Mouse (Mus musculus) urinary bladder, postnatal 36 days (tissue): Measurements from ENCODE around the gene Ctnnbl1.

Source experiments
- DNase-seq, 2 experiments: peaks; one replicate each; pipeline ENCODE4 v3.0.0; 2022; ENCODE audit warnings: low spot score in 2 of 2, mixed read lengths in 1 of 2

The Ctnnbl1 gene

DNA sequence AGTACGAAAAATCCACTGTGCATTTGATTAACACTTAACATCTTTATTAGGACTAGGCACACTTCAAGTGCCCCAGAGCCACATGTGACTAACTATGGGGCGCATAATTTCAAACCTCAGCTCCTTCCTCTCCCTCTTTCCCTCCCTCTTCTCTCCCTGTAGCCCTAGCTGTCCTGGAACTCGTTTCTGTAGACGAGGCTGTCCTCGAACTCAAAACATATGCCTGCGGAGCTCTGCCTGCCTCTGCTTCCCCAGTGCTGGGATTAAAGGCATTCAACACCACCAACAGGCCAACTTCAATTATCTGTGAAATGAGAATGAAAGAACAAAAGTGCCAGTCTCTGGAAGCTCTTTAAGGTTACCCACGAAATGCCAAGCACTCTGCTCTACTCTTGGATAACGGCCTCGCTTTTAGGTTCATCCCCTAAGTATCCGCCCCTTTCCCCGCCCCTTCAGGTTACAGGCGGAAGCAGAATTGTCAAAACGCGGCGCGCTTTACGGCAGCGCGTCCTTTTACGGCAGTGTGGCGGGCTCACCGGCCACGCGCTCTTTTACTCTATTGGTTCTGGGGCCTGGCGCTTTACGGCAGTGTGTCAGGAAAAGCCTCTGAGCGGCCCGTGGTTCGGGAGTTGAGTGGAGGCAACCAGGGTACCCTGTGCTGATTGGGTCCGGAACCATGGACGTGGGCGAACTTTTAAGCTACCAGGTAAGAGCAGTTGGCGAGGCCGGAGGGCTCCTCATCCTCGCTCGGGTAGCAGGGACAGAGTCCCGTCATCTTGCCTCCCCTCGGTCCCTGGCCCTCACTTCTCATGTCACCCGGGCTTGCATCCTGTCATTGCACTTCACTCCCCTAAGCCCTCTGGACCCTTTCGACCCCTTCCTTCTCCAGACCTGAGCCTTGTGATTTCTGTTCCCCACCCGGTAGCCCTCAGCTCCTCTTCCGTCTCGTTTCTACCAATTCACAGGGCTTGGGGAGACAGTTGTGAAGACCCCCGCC is at the start of gene Ctnnbl1:
Ctnnbl1 (plus strand) TSS at position 548 of the 997 bp plus-strand sequence.
- DNase-seq: peak; percentile 99

DNA sequence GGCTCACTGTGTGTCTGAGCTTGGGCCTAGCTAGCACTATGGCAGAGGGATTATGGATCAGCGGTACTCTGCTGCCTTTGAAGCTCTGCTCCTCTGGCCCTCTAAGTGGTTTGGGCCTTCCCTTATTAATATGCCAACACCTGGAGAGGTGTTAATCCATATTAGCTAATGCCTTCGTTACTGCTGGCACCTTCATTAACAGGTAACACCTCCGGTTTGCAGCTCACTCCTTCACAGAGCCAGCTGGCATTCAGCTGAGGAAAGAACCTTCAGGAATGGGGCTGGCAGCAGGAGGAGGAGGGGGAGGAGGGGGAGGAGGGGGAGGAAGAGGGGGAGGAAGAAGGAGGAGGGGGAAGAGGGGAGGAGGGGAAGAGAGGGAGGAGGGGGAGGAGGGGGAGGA is 49.7 kb upstream of the Ctnnbl1 start:
- no peak for DNase-seq

DNA sequence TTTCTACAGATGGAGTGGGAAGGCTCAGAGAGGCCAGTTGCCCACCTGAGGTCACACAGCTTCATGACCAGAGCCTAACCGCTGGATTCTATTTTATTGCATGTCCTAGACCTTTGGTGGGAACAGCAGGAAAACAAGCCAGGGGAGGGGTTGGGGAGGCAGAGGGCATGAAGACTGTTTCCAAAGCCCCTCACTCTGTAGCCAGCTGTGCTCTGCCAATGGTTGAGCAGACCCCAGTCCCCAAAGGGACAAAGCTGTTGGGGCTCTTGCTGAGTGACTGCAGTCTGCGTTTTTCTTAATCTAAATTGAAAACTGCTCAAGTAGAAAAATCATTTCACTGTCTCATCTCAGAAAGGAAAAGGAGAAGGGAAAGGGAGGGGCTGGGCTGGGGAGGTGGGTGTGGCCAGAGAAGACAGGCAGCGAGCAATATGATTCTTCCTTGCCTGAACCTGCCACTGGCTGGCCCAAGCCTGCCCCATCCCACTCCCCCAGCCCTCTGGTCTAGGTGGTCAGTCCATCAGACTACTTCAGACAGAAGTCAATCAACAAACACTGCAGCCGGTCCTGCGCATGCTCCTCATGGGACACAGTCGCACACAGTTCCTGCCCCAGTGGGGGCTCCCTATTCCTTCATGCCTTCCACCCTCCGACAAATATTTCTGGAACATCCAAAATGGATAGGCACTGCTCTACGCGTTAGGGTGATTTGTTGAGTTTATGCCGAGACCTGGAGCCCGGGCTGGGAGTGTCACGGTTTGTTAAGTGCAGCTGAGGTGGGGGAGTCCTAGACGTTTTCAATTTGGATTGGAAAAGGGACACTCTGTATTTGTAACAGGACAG is 45.7 kb upstream of the Ctnnbl1 start:
- no peak for DNase-seq

DNA sequence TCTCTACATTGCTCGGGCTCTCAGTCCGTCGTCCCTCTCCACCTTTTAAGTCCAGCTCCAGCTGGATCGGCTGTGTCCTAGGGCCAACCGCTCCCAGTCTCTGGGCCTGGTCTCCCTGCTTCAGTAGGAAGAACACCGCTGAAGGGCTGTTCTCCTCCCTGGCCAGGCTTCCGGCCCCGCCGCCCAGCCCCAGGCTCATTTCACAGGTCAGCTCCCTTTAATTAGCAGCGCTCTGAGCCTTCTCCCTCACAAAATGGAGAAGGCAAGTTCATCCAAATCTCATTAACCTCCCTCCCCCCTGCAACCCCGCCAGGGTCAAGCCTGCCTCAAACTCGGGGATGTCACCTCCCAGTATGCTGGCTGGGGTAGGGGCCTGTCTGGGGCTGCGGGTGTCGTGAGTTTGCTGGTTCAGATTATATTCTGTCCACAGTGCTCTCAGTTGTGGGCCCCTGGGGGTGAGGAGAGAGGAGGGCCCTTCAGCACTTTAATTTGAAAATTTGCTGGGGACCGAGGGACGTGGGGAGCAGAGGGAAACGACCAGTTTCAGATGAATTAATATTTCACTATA is 44.8 kb upstream of the Ctnnbl1 start:
- DNase-seq: no peak

DNA sequence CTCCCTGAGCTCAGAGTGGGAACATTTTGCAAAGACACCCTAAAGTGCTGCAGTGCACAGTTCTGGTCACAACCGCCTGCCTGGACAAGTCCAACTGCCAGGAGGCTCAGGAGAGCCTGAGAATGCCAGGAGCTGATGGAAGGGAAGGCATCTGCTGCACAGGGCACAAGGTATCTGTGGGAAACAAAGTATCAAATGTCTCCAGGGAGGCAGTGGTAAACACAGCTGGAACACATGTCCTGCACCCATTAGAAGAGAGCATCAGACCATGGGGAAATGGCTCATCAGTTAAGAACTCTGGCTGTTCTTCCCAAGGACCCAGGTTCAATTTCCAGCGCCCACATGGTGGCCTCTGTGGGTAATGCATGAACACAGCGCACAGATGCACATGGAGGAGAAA is 43.6 kb upstream of the Ctnnbl1 start:
- no peak for DNase-seq

DNA sequence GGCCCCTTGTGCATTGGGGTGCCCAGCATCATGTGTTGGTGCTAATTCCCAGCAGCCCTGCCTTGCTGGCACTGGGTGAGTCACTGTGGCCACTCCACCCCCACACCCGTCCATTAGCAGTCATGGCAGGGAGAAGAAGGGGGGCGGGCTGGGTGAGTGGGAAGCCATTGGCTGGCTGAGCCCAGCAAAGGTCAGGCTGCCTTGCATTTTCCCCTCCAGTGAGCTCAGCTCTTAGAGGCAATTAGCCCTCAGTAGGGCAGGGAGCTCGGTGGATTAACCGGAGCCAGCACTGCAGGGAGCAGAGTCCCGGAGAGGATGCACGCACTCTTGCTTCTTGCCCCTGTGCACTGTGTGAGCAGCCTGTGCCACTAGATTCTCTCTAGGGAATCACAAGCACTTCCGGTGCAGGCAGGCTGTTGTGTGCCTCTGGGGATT is 40.9 kb upstream of the Ctnnbl1 start:
- DNase-seq: no peak

DNA sequence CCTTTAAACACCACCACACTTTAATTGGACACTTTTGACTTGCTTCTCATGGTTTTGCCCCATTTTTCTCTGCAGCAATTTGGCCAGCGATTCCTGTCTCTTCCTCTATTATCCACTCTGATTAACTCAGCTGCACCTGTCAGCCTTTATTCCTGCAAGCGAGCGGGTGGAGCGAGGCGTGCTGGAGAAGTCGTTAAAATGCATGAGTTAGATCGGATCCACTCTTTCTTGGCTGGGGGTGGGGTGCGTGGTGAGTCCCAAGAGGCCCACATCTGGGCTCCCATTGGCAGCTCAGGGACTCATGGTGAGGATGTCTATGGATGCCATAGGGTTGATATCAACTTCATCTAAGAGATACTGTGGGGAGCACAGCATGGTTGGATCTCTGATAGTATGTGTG is 34.0 kb upstream of the Ctnnbl1 start:
- no peak for DNase-seq

DNA sequence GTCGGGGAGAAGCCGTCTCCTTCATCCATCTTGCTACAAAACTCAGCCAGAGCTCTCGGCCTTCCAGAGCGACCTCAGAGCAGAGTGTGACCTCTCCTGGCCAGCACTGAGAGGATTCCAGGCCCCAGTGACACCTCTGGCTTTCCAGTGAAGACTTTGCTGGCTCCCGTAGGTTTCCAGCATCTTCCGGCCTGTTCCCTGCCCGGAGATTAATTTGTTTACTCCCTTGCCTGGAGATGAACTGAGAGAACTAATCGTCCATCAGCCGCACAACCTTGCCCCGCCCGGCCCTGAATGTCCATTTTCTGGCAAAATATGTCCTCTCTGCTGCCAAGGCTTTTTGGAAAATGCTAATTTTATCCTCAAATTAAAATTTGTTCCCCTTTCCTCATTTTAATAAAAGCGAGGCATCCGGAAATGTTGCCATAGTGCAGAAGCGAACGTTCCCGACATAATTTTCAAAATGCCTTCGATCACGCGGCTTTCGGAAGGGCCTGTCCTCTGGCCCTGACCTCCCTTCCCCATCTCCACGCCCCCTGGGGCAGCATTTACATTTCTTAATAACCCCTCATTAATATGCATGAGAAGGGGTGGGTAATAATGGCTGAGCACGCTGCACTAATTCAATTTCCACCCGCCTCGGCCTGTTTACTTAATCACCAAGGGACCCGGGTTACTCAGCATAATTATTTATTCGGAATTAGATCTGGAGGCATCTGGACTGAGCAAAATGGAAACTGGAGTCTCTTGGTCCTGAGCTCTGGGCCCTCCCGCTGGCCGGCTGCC is 32.0 kb upstream of the Ctnnbl1 start:
- DNase-seq: peak in 1 of 2 experiments; percentile 3

DNA sequence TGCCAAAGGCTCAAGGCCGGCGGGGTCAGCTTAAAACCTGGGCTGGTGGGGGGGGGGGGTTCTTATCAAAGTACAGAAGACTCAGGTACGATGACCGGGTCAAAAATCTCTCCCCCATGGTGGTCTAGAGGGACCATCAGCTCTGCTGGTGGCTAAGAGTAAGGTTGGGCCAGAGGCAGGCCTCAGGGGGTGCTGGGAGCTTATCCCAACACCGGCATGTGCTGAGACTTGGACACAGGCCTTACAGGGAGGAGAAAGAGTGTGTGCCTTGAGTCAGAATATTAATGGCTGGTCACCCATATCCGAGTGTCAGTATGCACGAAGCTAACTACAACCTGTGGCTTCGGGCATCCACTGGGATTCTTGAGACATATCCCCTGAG is 31.4 kb upstream of the Ctnnbl1 start:
- DNase-seq: no peak

DNA sequence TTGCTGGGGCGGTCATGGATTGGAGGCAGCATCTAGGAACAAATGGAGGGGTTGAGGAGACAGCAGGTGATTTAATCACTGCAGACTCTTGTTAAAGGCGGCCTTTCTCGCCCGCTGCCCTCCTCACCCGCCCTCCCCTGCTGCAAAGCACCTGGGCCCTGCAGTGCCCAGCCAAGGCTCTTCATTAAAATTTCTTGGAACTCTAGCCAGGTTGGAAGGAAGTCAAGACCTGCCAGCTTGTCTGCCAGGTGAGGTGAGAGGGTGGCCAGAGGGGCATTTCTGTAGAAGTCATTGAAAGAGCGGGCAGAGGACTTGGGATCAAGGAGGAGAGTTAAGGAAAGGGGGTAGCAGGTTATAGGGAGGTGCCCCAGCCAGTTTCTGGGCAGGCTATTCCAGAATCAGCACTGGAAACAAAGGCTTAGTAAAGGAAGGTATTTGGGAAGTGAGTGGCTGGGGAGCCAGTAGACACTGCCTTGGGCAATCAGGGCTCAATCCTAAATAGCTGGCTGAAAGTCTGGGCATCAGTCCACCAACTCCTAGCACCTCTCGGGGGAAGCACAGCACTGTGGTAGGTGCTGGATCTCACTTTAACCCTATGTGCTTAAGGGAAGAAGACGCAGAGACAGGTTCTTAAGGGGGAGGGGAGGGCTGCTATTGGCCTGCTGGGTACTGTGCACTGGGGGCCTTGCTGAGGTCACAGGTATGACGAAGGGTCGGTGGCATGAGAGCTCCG is 29.8 kb upstream of the Ctnnbl1 start:
- no peak for DNase-seq

DNA sequence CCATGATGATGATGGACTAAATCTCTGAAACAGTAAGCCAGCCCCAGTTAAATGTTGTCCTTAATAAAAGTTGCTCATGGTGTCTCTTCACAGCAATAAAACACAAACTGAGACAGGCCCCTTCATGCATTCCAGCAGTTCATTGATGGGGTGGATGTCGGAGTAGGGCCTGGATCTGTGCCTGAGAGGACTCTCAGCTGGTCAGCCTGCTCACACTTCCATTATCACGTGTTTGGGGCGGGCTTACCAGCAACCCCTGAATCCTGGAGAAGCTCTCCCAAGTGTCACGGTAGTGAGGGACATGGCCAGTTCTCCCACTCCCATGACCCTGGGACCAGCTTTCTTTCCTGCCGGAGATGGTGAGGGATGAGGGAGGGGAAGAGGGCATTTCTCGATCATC is 24.5 kb upstream of the Ctnnbl1 start:
- no peak for DNase-seq

DNA sequence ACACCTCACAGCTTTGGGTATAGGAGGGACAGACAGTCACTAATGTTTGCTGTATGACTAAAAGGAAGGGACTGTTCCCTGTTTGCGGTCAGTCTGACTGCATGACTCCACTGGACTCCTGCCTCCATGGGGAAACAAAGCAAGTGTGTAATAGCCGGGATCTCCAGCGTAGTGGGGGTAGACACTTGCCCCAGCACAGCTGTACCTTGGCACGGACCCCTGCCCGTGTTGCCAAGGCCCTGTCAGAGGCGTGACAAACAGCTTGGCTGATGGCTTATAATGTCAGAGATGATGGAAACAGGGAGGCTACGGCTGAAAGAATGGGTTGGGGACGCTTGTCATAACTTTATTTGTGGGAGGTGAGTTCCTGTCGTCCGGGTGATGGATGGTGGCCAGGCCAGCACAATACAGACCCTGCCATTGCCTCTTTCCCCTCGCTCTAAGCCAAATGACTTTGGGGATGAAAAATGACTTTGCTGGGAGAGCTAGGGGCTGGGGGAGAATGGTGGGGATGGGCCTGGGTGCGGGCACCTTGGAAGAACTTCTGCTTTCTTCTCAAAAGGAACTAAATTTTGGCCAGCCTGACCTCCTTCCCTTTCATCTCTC is 21.5 kb upstream of the Ctnnbl1 start:
- DNase-seq: peak in 1 of 2 experiments; percentile 53

DNA sequence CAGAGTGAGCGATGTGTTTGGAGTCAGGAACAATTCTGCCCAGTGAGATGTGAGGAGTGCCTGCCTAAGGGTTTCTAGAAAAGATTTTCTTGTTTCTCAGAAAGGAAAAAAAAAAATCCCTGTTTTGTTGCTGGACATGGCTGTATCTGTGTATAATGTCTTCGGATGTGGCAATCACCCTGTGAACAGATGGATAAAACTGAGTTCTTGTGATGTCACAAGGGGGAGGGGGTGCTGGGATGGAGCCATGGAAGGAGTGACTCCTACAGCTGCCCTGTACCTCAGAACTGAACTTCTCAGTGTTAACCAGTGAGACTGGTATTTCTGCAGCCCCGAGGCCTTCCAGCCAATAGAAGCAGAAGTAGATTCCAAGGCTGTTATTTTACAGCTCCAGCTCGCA is 18.8 kb upstream of the Ctnnbl1 start:
- no peak for DNase-seq

DNA sequence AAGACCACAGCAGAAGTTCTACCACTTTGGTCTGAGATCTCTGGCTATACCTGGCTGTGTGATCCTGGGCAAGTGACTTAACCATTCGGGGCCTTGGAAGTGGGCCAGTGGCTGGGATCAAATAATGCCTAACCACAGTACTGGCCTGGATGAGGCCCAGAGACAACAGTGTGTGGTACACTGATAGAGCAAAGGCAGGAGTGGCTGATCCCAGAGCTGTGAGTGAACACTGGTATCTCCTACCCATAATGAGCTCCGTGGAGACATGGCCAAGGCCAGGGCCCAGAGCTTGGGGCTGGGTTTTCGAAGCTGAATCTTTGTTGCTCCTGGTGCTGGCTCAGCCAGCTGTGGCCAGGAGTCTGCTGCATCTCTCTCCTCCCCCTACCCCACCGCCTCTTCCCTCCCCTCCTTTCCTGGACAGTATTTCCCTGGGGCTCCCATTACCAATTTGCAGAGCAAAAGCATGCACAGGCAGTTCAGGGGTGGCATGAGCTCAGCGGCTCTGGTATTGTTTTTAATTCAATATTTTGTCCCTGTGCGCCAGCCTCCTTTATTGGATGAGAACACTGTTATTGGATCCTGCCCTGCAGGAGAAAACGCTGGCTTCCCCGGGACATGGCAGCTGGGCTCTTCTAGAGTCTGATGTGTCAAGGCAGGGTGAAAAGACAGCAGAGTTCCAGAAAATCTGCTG is 13.2 kb upstream of the Ctnnbl1 start:
- DNase-seq: no peak

DNA sequence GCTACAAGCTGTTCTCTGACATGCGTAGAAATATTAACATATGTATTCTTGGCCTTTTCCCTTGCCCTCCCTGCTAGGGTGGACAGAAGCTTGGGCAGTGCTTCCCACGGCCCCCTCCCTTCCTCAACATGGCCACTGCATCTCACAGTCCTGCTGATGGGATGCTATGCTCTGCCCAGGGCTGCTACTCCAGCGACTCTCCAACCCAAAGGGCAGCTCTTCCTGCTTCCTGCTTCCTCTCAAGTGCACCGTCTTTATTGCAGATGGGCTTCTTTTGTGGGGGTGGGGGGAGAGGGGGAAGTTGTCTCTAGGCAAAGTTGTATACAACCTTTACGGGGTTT is 12.7 kb upstream of the Ctnnbl1 start:
- DNase-seq: no peak

DNA sequence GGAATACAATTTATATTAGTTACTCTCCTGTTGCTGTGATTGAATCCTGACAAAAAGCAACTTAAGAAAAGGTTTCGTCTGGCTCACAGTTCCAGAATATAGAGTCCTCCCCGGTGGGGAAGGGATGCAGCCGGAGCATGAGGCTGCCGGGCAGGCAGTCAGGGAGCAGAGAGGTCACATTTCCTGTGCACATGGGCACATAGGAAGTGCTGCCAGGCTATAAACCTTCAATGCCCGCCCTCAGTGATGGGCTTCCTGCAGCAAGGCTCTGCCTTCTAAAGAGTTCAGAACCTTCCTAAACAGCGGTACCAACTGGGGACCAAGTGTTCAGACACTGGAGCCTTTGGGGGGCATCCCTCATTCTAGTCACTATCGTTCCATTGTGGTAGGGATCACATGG is 7.4 kb downstream of the Ctnnbl1 start:
- no peak for DNase-seq

DNA sequence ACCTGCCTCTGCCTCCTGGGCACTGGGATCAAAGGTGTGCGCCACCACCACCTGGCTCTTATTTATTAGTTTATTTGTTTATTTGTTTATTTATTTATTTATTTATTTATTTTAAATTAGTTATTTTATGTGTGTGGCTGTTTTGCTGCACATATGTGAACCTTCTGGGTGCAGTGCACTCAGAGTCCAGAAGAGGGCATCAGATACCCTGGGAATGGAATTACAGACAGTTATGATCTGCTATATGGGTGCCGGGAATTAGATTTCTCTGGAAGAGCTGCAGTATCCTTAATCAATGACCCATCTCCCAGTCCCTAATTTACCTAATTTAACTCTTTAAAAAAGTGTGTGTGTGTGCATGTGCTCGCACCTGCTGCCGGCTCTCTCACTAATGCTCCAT is 8.5 kb downstream of the Ctnnbl1 start:
- no peak for DNase-seq

DNA sequence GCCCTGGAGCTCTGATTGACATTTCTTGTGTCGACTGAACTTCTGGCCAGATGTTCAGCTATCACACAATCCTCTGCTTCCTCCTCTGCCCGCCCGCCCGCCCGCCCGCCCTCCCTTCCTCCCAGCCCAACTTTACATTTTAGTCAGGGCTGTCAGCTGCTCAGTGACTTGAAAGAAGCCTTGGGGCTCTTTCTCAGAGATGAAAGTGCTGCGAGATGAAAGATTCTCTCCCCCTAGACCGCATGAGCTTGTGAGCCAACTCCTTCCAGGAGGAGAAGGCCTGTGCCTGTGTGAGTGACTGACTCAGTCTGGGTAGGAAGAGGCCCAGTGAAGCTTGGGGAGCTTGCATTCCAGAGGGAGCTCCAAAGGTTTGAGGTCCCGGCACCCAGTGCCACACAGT is 9.4 kb downstream of the Ctnnbl1 start:
- DNase-seq: no peak

DNA sequence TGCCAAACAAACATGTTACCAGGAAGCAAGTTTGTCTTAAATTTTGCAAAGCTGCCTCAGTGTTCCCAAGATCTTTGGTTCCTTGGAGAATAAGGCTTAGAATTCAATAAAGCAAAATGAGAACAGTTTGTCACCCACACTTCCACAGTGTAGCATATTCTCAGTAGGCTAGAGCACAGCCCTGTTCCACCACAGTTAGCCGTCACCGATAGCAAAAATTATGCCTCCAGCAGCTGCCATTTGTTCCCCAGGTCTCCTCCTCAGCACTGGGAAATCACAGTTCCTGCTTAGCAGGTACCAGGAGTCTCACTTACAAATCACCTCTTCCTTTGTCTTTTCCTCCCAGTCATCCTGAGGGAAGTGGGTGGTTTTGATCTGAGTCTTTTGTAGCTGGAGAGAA is 10.8 kb downstream of the Ctnnbl1 start:
- DNase-seq: no peak

DNA sequence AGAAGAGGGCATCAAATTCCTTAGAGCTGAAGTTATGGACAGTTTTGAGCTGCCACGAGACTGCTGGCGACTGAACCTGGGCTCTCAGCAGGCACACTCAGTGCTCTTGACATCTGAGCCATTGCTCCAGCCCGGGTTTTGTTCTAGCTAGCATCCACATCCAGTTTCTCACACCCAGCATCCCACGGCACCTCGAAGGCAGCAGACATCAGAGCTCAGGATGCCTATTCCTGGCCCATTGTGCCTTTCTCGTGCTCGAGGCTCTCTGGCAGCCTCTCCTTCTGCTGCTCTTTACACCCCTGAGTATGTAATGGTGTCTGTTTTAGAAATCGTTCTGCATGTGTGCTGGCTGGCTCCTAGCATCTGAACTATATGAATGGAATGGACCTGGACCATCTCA is 13.3 kb downstream of the Ctnnbl1 start:
- no peak for DNase-seq
